Mouse (Mus musculus): ENCODE measurements around the gene Mef2d.

The Mef2d gene

GRCm38 (mm10) chr3:88212356-88212755, 70.2 kb downstream of the Mef2d start:
- no peak for DNase-seq

DNA sequence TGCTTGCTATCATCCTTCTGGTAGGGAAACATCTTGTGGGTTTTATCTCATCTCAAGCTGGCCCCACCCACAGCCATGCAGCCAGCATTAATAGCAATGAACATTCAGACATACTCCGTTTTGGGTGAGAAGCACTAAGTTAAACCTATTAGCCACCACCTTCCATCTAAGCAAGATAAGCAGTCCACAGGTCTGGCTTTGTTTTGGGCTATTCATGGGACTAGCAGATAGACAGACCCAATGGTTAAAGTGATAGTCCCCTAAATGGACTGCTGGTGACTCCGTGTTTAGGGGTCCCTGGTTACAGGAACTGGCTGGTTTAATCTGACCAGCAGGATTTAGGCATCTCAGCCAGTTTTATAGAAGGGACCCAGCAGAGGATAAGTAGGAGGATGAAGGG, 70.8 kb downstream of the Mef2d start:
- no peak for DNase-seq

DNA sequence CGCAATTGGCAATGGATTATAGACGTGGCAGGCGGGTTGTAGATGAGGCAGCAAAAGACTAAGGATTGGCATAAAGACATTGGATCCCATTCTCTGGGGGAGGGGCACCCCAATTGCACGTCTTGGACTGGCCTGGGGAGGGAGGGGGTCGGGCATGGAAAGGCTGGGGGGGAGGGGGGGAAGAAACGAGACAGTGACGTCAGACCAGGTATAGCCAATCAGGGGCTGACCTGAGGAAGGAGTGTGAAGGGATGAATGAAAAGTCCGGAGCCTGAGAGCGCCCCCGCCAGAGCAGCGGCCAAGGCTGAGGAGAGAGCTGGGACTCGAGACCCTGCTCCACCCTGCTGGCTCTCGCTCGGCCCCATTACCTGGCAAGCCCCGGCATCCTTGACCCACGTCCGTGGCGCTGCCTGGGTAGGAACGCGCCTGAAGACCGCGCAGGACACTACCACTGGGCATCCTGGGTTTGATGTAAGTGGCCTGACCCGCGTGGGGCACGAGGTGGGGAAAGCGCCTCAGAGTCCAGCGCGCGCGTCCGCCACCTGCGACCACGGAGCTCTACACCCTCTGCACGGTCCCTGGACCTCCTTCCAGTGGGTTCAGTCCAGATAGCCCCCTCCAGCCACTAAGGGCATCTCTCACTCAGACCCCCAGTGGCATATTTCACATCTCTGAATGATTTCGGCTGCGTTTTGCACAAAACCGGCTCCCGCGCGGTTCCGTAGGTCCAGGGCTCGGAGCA, 72.2 kb downstream of the Mef2d start:
- peak; percentile 77 for DNase-seq

GRCm38 (mm10) chr3:88214971-88215552, 72.9 kb downstream of the Mef2d start:
- DNase-seq: no peak

- DNase-seq: peak; percentile 66
Observed at GRCm38 (mm10) chr3:88215553-88216004, 73.4 kb downstream of the Mef2d start.

DNA sequence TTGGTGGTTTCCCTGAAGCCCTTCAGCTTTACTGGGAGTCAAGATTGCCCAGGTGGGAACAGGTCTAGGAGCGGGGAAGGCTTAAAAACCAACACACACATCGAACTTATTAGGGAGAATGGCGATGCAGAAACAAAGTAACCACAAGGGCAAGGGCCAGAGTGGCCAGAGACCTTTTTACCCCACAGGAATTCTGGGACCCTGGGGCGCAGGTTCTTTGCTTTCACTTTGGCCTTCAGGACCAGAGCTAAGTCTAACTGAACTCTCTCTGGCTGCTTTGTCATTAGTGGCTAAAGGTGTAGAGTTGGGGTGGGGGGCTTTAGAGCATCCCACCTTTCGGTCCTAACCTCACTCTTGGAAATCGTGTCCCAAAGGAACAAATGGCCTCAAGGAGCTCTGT, 73.9 kb downstream of the Mef2d start:
- DNase-seq: peak; percentile 18

- peak; percentile 32 for DNase-seq
Observed at GRCm38 (mm10) chr3:88216534-88217326, 74.6 kb downstream of the Mef2d start.

GRCm38 (mm10) chr3:88217679-88218078, 75.5 kb downstream of the Mef2d start:
- no peak for DNase-seq

DNA sequence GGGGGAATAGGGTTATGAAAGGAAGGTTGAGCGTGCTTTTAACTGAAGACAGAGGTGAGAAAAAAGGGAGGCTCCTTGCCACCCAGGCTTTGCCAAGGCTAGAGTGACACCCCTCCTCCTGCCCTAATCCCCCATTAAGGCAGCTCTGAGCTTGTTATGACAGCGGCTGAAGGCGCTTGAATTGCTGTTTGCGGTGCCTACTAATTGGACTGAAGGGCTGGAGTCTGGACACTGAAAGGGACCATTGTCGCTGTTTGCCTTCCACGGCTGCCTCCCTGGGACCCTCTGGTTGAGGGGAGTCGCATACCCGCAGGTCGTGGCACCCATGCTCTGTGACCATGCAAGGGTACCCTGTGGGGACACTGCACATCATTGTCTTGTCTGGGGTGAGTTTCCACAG, 77.8 kb downstream of the Mef2d start:
- DNase-seq: no peak

- DNase-seq: no peak
Observed at GRCm38 (mm10) chr3:88220842-88221241, 78.7 kb downstream of the Mef2d start.
